Mouse (Mus musculus): ENCODE data around the gene Clptm1. TPM values are rescaled to one million over a fixed set of nuclear protein-coding genes. Genes with fewer than 3 reads are reported as not detected.
A peak's percentile ranks its signal among the peaks of the same experiment; 100 is the strongest.
"Not testable (repeated sequence)": the region's sequence is repeated elsewhere in the genome, so short reads cannot be mapped to it uniquely, and the experiment has no call there.

The Clptm1 gene
- total RNA-seq, 1 experiment from 2014 or later = 42.6 TPM

DNA sequence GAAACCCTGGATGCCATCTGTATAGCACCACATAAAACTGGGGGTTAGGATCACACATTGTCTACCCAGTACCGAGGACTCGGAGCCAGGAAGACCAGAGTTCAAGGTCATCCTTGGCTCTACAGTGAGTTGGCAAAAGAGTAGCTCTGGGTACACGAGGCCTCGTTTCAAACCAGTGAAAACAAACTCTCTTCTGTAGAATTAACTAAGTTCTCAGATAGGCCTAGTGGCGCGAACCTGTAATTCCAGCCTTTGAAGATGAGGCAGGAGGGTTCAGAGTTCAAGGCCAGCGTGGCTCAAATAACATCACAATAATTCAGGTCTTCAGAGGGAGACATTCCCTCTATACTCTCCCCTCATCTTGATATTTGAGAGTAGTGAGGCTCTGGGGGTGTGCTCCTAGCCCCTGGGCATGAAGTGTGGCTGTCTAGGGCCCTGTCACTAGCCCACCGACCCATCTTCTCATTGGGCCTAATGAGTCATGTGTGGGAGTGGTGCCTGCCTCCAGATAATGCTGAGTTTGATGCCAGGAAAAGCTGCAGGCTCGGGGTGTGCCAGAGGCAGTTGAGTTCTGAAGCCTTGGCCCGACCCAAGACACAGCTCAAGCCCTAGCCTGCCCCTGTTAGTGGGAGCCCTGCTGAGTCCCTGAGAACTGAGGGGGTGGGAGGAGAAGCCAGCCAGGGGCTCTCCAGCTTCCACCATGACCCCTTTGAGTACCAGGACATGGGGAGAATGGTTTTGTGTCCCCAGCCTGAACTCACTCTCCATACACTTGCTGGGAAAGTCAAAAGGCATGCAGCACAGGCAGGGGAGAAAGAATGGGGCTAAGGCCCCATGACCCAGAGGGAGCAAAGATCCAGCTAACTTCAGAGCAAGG lies 29.7 kb upstream of the Clptm1 start:
- ATAC-seq (replicated peaks; ENCODE audit: insufficient number of reproducible peaks, low FRiP score, low TSS enrichment, poor library complexity, severe bottlenecking) = no peak

DNA sequence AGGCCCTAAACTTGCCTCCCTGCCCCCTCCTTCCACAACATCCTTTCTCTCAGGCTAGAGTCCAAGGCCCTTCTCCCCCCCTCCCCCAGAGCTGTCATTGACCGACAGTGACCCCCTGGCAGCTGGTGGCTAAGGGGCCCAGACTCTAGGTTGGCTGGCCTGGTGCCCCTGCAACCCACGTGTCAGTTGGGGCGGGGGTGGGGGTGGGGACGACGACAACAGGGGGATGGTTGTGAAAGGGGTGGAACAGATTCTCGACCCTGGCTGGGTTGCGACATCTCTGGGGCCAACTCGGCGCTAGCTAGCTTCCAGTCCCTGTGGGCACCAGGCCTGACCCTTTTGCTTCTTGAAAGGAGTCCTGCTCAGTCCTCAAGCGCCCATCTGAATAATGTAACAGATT lies 28.6 kb upstream of the Clptm1 start:
- ATAC-seq (replicated peaks; ENCODE audit: insufficient number of reproducible peaks, low FRiP score, low TSS enrichment, poor library complexity, severe bottlenecking) = peak; percentile 60

- ATAC-seq (replicated peaks; ENCODE audit: insufficient number of reproducible peaks, low FRiP score, low TSS enrichment, poor library complexity, severe bottlenecking) = no peak
These were observed 27.3 kb upstream of the Clptm1 start, which contains the start of gene Apoc1 for GRCm38 (mm10) chr7:19691873-19692865. Gene Apoc1 (minus strand): TSS chr7:19692660.

GRCm38 (mm10) chr7:19691434-19691833 lies 26.6 kb upstream of the Clptm1 start:
- no peak for ATAC-seq (replicated peaks; ENCODE audit: insufficient number of reproducible peaks, low FRiP score, low TSS enrichment, poor library complexity, severe bottlenecking)

DNA sequence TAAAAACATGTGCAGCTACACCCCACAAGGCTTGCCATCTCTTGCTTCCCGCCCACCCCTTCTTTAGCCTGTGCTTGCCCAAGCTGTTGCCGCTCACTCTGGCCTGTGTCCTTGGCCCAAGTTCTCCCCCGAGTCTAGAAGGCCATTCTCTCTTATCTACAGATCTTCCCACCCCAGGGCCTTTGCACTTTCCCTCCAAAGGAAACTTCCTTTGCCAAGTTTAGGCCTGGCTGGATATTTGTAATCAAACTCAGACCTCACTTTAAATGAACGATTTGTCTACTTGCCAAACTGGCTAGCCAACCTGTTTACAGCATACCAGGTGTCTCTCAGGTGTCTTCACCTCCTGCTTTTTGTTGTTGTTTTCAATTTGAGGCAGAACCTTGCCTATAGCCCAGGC lies 26.0 kb upstream of the Clptm1 start:
- no peak for ATAC-seq (replicated peaks; ENCODE audit: insufficient number of reproducible peaks, low FRiP score, low TSS enrichment, poor library complexity, severe bottlenecking)

DNA sequence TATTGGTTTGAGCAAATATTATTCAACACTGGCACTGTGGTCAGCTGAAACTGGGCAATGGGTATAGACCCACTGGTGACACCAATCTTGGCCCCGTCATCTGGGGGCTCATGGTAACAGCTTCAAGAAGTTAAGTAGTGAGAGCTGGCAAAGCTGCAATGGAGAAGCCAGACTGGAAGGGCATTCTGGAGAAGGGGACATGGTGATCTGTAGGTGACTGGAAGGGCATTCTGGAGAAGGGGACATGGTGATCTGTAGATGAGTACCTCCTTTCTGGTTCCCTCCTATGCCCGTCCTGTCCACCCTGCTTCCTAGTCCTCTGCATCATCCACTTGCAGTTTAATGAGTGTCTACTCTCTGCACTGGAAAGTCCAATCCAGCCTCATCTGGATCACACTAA lies 23.8 kb upstream of the Clptm1 start:
- ATAC-seq (replicated peaks; ENCODE audit: insufficient number of reproducible peaks, low FRiP score, low TSS enrichment, poor library complexity, severe bottlenecking) = no peak

- ATAC-seq (replicated peaks; ENCODE audit: insufficient number of reproducible peaks, low FRiP score, low TSS enrichment, poor library complexity, severe bottlenecking) = no peak
These were observed 23.3 kb upstream of the Clptm1 start for GRCm38 (mm10) chr7:19688101-19688500.

DNA sequence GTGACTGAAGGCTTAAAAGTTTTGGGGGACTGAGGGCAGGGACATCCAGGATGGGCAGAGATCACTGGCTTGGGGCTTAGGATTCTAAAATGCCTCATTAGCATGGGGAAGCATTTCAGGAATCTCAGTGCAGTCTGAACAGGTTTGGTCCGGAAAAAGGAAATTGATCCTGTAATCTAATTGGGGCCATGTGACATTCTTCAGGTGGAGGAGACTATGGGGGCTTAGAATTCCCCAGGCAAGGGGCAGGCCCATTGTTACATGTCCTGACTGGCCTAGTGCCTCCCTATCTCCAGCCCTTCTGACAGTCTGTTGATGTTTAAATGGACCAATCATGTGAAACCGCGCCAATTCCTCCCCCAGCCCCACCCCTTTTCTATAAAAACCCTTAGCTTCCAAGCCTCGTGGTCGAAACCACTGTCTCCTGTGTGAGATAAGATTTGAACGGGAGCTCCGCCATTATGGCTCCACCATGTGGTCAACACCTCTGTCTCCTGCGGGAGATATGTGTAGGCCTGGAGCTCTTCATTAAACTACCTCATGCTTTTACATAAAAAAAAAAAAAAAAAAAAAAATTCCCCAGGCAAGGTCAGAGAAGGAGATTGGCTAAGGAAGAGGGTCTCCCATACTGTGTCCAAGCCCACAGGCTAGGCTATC lies 22.2 kb upstream of the Clptm1 start:
- not testable (repeated sequence) for ATAC-seq (replicated peaks; ENCODE audit: insufficient number of reproducible peaks, low FRiP score, low TSS enrichment, poor library complexity, severe bottlenecking)

GRCm38 (mm10) chr7:19686521-19686920 lies 21.7 kb upstream of the Clptm1 start:
- ATAC-seq (replicated peaks; ENCODE audit: insufficient number of reproducible peaks, low FRiP score, low TSS enrichment, poor library complexity, severe bottlenecking) = no peak

- ATAC-seq (replicated peaks; ENCODE audit: insufficient number of reproducible peaks, low FRiP score, low TSS enrichment, poor library complexity, severe bottlenecking) = no peak
These were observed 20.5 kb upstream of the Clptm1 start for GRCm38 (mm10) chr7:19685374-19685773.

GRCm38 (mm10) chr7:19683771-19684201 lies 19.0 kb upstream of the Clptm1 start:
- ATAC-seq (replicated peaks; ENCODE audit: insufficient number of reproducible peaks, low FRiP score, low TSS enrichment, poor library complexity, severe bottlenecking) = peak; percentile 86

DNA sequence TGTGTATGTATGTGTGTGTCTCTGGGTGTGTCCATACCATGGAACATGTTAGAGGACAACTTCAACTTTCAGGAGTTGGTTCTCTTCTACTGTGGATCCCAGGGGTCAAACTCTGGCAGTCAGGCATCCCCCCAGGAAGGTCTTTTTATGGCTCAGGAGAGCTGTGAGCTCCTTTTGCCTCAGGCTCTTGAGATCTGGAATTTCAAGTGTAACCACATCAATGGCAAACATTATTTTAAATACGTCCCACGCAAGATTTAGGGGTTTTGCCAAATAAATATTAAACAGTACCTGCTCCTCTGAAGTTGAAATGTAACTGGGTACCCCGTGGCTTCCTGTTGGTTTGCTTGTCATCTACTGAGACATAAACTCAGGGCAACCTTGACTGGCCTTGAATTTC lies 18.1 kb upstream of the Clptm1 start:
- ATAC-seq (replicated peaks; ENCODE audit: insufficient number of reproducible peaks, low FRiP score, low TSS enrichment, poor library complexity, severe bottlenecking) = no peak

GRCm38 (mm10) chr7:19681202-19681694 lies 16.4 kb upstream of the Clptm1 start, which contains the start of the genes Gm44805 and Apoc4:
Gene Gm44805 (minus strand): TSS chr7:19681423.
Gene Apoc4 (minus strand): TSS chr7:19681479.
- no peak for ATAC-seq (replicated peaks; ENCODE audit: insufficient number of reproducible peaks, low FRiP score, low TSS enrichment, poor library complexity, severe bottlenecking)

- no peak for ATAC-seq (replicated peaks; ENCODE audit: insufficient number of reproducible peaks, low FRiP score, low TSS enrichment, poor library complexity, severe bottlenecking)
These were observed 15.9 kb upstream of the Clptm1 start for GRCm38 (mm10) chr7:19680702-19681101.

GRCm38 (mm10) chr7:19678901-19679300 lies 14.1 kb upstream of the Clptm1 start:
- ATAC-seq (replicated peaks; ENCODE audit: insufficient number of reproducible peaks, low FRiP score, low TSS enrichment, poor library complexity, severe bottlenecking) = no peak

GRCm38 (mm10) chr7:19677872-19678271 lies 13.0 kb upstream of the Clptm1 start, which contains the start of gene Apoc2:
Gene Apoc2 (minus strand): TSS chr7:19677941.
- ATAC-seq (replicated peaks; ENCODE audit: insufficient number of reproducible peaks, low FRiP score, low TSS enrichment, poor library complexity, severe bottlenecking) = no peak

DNA sequence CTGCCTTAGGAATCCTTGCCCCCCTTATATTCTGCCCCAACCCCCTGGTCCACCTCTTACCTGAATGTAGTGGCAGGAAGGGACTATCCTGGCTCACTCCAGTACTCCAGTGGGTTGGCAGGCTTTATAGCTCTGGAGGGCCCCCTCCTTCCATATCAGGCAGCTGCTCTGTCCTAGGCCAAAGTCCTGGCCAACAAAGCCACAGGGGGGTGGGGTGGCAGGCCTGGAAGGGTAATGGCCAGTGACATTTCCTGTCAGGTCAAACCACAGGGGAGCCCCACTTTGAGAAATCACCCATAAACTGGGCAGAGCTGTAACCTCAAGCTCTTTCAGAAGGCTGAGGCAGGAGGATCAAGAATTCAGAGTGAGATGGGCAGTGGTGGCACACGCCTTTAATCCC lies 11.8 kb upstream of the Clptm1 start:
- peak; percentile 67 for ATAC-seq (replicated peaks; ENCODE audit: insufficient number of reproducible peaks, low FRiP score, low TSS enrichment, poor library complexity, severe bottlenecking)

- ATAC-seq (replicated peaks; ENCODE audit: insufficient number of reproducible peaks, low FRiP score, low TSS enrichment, poor library complexity, severe bottlenecking) = peak; percentile 94
These were observed 11.0 kb upstream of the Clptm1 start for GRCm38 (mm10) chr7:19675824-19676223.
